Mouse (Mus musculus): ENCODE measurements at regions not wholly inside any gene's neighbourhood (a gene's known extent, or its start where the extent isn't known, plus 50 kb on each side); places are given as distances from the start of the nearest gene placed in this dataset.

GRCm38 (mm10) chr12:107723062-107723859 lies 234.8 kb downstream of the 3110018I06Rik start:
- no peak for DNase-seq (ENCODE audit: low spot score)

DNA sequence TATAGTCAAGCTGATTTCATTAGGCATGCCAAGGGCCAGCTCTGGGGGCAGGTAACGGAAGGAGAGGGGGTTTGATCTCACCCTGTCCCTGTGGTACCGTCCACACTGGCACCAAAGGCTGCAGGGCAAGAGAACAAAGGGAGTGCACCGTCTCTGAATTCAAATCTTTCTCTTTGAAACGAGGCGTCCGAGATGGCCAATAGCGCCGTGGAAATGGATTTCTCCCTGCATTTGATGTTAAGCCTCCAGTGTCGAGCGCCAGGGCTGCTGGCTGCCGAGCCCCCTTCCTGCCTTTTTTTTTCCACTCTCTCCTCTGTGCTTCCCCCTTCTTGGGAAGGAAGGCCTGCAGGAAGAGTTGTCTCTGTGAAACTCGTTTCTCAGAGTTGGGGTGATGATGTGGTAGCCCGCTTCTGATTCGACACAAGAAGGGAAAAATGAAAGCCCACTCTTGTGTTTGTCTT lies 235.5 kb downstream of the 3110018I06Rik start:
- DNase-seq (ENCODE audit: low spot score), result no peak

GRCm38 (mm10) chr12:107724467-107724866 lies 236.0 kb downstream of the 3110018I06Rik start:
- no peak for DNase-seq (ENCODE audit: low spot score)

DNA sequence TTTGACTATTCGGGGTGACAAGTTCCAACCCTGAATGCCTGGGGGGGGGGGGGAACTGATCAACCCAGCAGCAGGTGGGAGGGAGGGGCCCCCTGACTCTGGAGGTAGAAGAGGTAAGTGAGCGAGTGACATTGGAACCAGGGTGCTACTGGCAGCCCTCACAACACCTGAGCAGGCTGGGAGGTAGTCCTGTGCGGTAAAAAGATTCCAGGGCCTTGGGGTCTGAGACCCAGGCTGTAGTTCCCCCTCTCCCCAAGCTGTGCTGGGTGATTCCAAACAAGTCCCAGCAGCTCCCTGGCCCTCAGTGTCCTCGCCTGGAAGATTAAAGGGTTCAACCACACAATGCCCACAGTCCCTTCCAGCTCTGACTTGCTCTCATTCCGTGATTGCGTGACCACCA lies 240.4 kb downstream of the 3110018I06Rik start:
- no peak for DNase-seq (ENCODE audit: low spot score)

- DNase-seq (ENCODE audit: low spot score), result no peak
Observed at GRCm38 (mm10) chr12:107729301-107729700, 240.9 kb downstream of the 3110018I06Rik start.

DNA sequence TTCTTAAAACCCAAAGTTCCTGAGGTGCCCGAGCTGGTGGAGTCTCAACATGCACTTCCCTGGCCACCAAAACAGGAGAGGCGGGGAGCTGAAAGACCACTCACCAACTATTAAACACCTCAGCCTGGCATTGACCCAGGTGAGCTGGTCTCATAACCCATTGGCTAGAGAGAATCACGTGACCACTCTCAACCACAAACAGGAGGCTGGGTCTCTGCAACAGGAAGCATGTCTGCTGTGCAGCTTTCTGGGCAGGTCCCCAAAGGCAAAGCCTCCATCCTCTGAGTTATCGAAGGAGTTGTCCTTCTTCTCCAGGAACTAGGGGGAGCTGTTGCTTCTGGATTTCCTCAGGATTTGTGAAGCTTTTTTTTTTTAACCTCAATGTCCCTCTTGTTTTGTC lies 242.5 kb downstream of the 3110018I06Rik start:
- no peak for DNase-seq (ENCODE audit: low spot score)

DNA sequence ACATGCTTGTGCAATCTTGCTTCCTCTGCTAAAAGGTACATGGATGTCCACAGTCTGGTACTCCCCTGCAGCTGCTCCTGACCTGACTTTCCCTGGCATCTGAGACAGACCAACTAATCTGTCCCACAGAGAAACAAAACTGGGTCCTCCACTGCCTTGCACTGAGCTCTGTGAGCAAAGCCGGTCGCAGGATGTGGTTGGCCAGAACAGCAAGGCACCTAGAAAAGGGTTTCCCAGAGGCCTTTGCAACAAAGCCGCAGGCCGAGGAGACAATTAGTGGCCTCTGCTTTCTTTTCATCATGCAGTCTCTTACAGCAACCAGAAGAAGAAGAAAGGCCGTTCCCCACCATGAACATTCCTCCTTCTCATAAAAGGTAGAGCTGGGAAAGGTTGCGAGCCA lies 246.1 kb downstream of the 3110018I06Rik start:
- no peak for DNase-seq (ENCODE audit: low spot score)

- no peak for DNase-seq (ENCODE audit: low spot score)
Observed at GRCm38 (mm10) chr12:107742641-107743040, 254.2 kb downstream of the 3110018I06Rik start.

DNA sequence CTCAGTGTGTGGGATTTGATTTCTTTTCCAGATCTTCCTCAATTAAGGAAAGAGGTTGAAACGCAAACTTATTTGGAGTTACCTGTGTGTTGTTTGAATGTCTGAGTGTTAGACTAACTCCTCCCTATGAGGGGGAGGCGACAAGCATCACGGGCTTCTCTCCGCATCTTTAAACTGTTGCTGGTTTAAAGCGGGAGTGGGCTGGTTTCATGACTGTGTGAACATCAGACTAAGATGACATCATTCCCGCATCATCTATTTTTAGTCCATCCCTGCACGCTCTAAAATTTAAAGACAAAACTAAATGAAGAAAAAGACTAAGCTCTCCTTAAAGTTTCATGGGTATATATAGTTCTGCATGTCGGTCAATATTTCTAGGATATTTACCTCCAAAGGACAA lies 256.4 kb downstream of the 3110018I06Rik start:
- no peak for DNase-seq (ENCODE audit: low spot score)

GRCm38 (mm10) chr12:107748481-107749380 lies 254.7 kb downstream of the Bcl11b start:
- DNase-seq (ENCODE audit: low spot score), result no peak

- DNase-seq (ENCODE audit: low spot score), result no peak
Observed at GRCm38 (mm10) chr12:107749381-107750085, 253.9 kb downstream of the Bcl11b start.

DNA sequence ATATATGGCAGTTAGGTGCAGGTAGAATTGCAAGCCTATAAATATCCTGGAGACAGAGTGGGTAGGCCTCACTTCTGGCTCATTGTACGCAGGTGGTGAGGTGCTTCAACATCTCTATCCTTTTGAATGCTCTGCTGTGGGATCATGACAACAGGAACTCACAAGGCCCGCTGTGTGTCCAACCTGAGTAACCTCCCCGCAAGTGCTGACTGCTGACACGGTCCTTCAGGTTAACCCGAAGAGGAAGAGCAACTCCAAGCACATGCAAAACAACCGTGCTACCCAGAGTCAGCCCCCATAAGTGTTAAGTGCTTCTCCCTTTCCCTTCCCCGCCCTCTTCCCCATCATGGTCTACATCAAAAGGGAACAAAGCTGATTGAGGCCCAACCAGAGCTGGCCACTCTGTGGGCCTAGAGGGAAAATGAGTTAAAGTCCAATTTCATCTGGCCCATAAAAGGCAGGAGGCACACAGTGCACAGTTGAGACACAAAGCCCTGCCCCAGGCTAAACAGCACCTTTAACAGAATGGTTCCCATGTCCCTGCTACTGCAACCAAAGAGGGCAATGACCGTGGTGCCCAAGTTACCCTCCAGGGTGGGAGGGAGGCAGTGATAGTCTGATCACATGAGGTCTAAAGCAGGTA lies 253.0 kb downstream of the Bcl11b start:
- DNase-seq (ENCODE audit: low spot score), result no peak

DNA sequence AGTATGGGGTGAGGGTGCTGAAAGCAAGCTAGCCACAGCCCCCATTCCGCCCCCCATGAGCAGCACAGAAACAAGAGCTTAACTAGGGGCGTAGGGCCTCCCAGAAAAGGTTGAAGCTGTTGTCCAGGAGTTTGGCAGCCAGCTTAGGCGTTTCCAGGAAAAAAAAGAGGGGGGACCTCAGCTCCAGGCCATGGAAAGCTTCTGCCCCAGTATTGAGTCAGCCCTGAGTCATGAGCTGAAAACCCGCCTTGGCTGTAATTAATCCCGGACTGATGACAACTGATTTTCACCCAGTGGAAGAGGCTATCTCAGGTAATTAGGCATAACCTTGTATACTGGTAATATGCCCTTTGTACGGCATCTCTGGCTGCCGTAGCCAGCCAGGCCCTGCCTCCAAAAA lies 251.3 kb downstream of the Bcl11b start:
- DNase-seq (ENCODE audit: low spot score), result no peak

- peak; percentile 43 for DNase-seq (ENCODE audit: low spot score)
Observed at GRCm38 (mm10) chr12:107752587-107752986, 250.8 kb downstream of the Bcl11b start.

- no peak for DNase-seq (ENCODE audit: low spot score)
Observed at GRCm38 (mm10) chr12:107753022-107753421, 250.4 kb downstream of the Bcl11b start.

DNA sequence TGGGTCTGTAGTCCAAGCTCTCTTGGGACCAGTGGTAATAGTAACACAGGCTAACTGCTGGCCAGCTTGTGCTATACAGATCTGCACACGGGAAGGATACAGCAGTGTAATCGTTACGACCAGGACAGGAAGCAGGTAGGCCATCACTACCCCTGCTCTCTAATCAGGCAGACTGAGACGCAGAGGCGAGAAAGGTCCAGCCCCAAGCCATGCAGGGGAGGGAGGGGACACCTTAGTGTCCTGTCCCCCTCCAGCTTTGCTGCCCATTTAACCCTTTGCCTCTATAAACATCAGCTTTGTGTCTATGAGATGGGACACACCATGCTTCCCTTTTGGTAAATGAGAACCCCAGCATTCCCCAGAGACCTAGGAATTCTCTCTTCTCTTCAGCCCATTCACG lies 249.9 kb downstream of the Bcl11b start:
- no peak for DNase-seq (ENCODE audit: low spot score)

GRCm38 (mm10) chr12:107754885-107755284 lies 248.5 kb downstream of the Bcl11b start:
- no peak for DNase-seq (ENCODE audit: low spot score)

DNA sequence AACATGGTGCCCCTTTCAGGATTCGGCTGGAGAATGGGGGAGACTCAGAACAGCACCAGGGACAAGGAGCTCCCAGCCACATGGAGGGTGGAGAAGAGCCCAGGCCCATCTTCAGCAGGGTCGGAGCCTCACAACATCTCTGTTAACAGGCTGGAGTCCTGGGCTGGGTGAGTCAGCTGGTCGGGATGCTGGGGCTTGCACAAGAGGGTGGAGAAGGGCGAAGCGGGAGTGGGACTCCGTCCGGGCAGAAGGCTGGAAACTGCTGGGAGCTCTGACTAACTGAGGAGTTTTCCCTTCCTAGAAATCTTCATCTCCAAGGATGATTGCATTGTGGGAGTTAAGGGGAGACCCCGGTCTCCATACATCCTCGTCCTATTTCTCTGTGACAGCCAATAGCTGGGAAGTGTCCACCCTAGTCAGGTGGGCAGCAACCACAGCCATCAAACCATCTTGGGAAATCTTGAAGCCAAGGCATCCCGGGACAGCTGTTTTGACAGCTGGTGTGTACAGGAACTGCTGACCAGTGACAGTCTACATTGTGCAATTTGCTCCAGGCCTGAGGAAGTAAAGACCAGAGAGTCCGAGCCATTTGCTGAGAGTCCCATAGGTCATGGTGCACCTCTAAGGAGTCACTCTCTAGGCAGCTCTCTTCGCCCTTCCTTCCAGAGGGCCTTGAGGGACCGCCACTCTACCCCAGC lies 247.4 kb downstream of the Bcl11b start:
- no peak for DNase-seq (ENCODE audit: low spot score)

GRCm38 (mm10) chr12:107757184-107757583 lies 246.2 kb downstream of the Bcl11b start:
- peak; percentile 15 for DNase-seq (ENCODE audit: low spot score)

GRCm38 (mm10) chr12:107757996-107758791 lies 245.2 kb downstream of the Bcl11b start:
- peak; percentile 24 for DNase-seq (ENCODE audit: low spot score)

Data from retina, embryonic 14.5 days (tissue).